Mouse (Mus musculus) mesoderm, embryonic 11.5 days (tissue): ENCODE measurements at regions not wholly inside any gene's neighbourhood (a gene's known extent, or its start where the extent isn't known, plus 50 kb on each side); places are given as distances from the start of the nearest gene placed in this dataset.

Source experiments
- DNase-seq: peaks from one replicate; pipeline ENCODE4 v3.0.0-alpha.2; 2012; ENCODE audit warnings: low read depth, low spot score

DNA sequence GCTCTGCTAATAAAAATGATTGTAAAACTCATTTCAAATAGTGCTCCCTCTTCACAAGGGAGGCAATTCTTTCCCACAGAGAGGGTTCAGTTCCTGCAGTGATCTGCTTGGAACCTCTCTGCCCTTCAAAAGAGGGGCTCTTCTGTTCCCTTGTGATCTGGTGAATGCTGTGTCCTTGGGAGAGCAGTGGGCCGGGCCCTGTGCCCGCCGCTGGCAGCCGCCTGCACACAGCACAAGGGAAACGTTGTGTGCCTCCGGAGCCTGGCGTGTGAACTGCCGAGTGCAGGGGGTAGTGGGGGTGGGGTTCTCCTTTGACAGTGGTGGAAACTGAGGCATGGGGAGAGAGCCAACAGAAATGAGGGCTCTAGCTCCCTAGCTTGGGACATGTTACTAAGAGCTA lies 54.4 kb upstream of the Csrp1 start:
- no peak for DNase-seq

DNA sequence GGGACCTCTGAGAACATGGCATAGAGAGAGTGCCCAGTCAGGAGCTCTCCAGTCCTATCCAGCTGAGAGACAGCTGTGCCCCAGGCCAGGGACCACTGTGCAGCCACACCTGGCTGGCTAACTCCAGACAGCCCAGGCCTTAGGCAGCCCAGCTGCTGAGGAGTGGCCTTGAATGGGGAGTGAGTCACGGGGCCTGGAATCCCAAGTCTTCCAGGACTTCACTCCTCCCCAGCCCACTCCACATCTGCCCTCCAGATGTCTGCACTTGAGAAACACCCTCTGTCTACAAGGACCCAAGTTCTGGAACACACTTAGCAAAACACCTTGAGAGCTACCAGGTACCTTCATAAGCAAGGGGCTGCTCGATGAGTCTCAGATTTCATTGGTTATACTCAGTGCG lies 51.5 kb upstream of the Csrp1 start:
- DNase-seq = peak; percentile 75

DNA sequence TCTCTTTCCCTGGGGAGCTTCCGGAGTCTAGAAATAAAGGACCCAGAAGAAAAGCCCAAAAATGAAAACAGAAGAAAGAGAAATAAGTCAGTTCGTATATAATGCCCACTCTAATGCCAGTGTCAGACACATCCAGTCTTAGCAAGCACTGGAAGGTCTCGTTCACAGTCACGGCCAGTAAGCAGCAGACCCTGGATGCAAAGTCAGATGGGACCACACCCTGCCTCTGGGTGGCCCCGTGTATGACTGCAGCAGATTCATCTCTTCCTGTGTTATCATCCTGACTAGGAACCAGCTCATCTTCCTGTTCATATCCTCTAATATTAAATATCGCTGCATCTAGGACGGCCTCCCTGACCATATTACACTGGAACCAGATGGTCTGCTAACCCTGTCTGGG lies 50.9 kb upstream of the Csrp1 start:
- no peak for DNase-seq

DNA sequence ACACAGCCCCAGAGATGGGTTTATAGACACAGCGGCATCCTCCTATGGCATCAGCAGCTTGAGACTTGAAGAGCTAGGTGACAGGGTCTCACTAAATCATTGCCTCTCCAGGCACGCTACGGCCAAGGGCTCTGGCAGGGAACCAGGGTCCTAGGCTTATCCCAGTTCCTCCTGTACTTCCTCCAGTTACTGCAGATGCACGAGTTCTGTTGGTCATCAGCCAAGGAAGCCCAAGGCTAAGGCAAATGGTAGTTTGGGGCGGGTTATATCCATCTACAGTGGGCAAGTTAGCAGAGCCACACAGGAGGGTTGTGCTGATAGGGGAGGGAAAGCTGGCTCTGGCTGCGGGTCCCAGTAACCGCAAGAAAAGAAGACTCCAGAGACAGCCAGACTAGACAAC lies 50.1 kb upstream of the Csrp1 start:
- no peak for DNase-seq
